Mouse (Mus musculus) lung, embryonic 14.5 days (tissue): Measurements from ENCODE around the gene Dock10. TPM values are rescaled to one million over a fixed set of nuclear protein-coding genes. Genes with fewer than 3 reads are reported as not detected.

ENCODE experiments used
- ATAC-seq: fragments of 200-750 bp; cut with Nextera tagmentation; 2 replicates; pipeline ENCODE4 v1.8.0; 2017; ENCODE audit warnings: mild to moderate bottlenecking, moderate TSS enrichment, moderate library complexity; ENCODE audit not compliant: insufficient read depth
- DNase-seq: peaks from one replicate; pipeline ENCODE4 v3.0.0-alpha.2; 2015
- H3K27ac ChIP-seq: fragments of 300-500 bp; sonication (generic); 2 replicates; pipeline ENCODE4 v1.5.1; 2014; ENCODE audit warnings: low read depth, mild to moderate bottlenecking, moderate library complexity
- H3K27me3 ChIP-seq: fragments of 300-500 bp; sonication (generic); 2 replicates; pipeline ENCODE4 v1.6.1; 2014; ENCODE audit warnings: low read length, control low read depth; ENCODE audit not compliant: insufficient read depth
- H3K36me3 ChIP-seq: fragments of 300-500 bp; sonication (generic); 2 replicates; pipeline ENCODE4 v1.6.1; 2014; ENCODE audit warnings: control low read depth; ENCODE audit not compliant: insufficient read depth
- H3K4me1 ChIP-seq: fragments of 300-500 bp; sonication (generic); 2 replicates; pipeline ENCODE4 v1.6.1; 2014; ENCODE audit warnings: antibody characterized with exemption, control low read depth; ENCODE audit not compliant: insufficient read depth
- H3K4me2 ChIP-seq: fragments of 300-500 bp; sonication (generic); 2 replicates; pipeline ENCODE4 v1.6.1; 2014; ENCODE audit warnings: mild to moderate bottlenecking
- H3K4me3 ChIP-seq: fragments of 300-500 bp; sonication (generic); 2 replicates; pipeline ENCODE4 v1.5.1; 2014; ENCODE audit warnings: low read depth, low read length
- H3K9ac ChIP-seq: fragments of 300-500 bp; sonication (generic); 2 replicates; pipeline ENCODE4 v1.6.1; 2014
- H3K9me3 ChIP-seq: fragments of 300-500 bp; sonication (generic); 2 replicates; pipeline ENCODE4 v1.6.1; 2016; ENCODE audit warnings: low read depth, low read length, control low read depth
- CTCF ChIP-seq: IDR thresholded peaks from 2 replicates; pipeline ENCODE4 v1.5.1; 2016; ENCODE audit warnings: antibody characterized with exemption, low read depth
- WGBS: fragments of 180-500 bp; shearing (Covaris S2); extraction: QIAGEN DNeasy Blood & Tissue Kit; methylation state at CpG from one replicate; pipeline ENCODE4 v1.1.7; 2014; 5-methylcytosine and 5-hydroxymethylcytosine counted together
- polyA plus RNA-seq: library from polyadenylated mRNA; unstranded; fragments of >200 nt; fragmentation: Nextera tagmentation; extraction: Ambion mirVana; gene quantifications from 2 replicates; pipeline ENCODE4 v1.2.1, GENCODE M21; 2014

Gene Dock10
- polyA plus RNA-seq, 1 experiment from 2014 or later: 4.9 TPM

GRCm38 (mm10) chr1:80727403-80727802, 30.9 kb downstream of the Dock10 start:
- Histone ChIP-seq H3K4me1 (no peaks in the 10 kb centered on the region), H3K9ac (no peak overlapping the region), H3K4me3 (no peak overlapping the region), H3K27ac (no peak overlapping the region), H3K4me2 (no peak overlapping the region), H3K36me3 (no peaks in the 10 kb centered on the region), H3K27me3 (no peaks in the 10 kb centered on the region), H3K9me3 (no peaks in the 10 kb centered on the region)
- 71% methylated on average over 4 of the region's 4 CpGs for WGBS
- no peak for TF ChIP-seq CTCF
- ATAC-seq: no peak
- DNase-seq: no peak

GRCm38 (mm10) chr1:80722647-80723046, 35.7 kb downstream of the Dock10 start:
- WGBS: 26% methylated on average over 4 of the region's 4 CpGs
- peak; percentile 61 for TF ChIP-seq CTCF

GRCm38 (mm10) chr1:80722001-80722400, 36.3 kb downstream of the Dock10 start:
- Histone ChIP-seq H3K4me3 (no peak overlapping the region), H3K27me3 (no peaks in the 10 kb centered on the region), H3K27ac (no peak overlapping the region), H3K4me1 (peaks cover 4% of the 10 kb centered on the region), H3K36me3 (no peaks in the 10 kb centered on the region), H3K9me3 (no peaks in the 10 kb centered on the region), H3K4me2 (no peak overlapping the region), H3K9ac (no peak overlapping the region)
- ATAC-seq (no peak), DNase-seq (no peak)
- WGBS: 54% methylated on average over 1 of the region's 1 CpGs
- no peak for TF ChIP-seq CTCF

More at GRCm38 (mm10) chr1:80722647-80723046, 35.7 kb downstream of the Dock10 start:
- H3K4me2 ChIP-seq: no peak overlapping the region
- H3K27ac ChIP-seq: no peak overlapping the region
- no peaks in the 10 kb centered on the region for H3K27me3 ChIP-seq
- no peak overlapping the region for H3K9ac ChIP-seq
- no peaks in the 10 kb centered on the region for H3K36me3 ChIP-seq
- no peaks in the 10 kb centered on the region for H3K9me3 ChIP-seq
- H3K4me3 ChIP-seq: no peak overlapping the region
- no peak for ATAC-seq
- peaks cover 4% of the 10 kb centered on the region for H3K4me1 ChIP-seq
- DNase-seq: peak; percentile 75

- Histone ChIP-seq H3K27me3 (no peaks in the 10 kb centered on the region), H3K9me3 (no peaks in the 10 kb centered on the region), H3K9ac (no peak overlapping the region), H3K4me3 (no peak overlapping the region), H3K27ac (no peak overlapping the region), H3K36me3 (no peaks in the 10 kb centered on the region), H3K4me1 (peaks cover 4% of the 10 kb centered on the region), H3K4me2 (no peak overlapping the region)
- ATAC-seq: no peak
- no peak for DNase-seq
- 94% methylated on average over 2 of the region's 2 CpGs for WGBS
- TF ChIP-seq CTCF: no peak
These were observed 37.1 kb downstream of the Dock10 start for GRCm38 (mm10) chr1:80721181-80721580.

GRCm38 (mm10) chr1:80720146-80720545, 38.2 kb downstream of the Dock10 start:
- DNase-seq (no peak), ATAC-seq (no peak)
- H3K4me1 ChIP-seq: peaks cover 4% of the 10 kb centered on the region
- no peak overlapping the region for H3K4me2 ChIP-seq
- no peak overlapping the region for H3K4me3 ChIP-seq
- no peak overlapping the region for H3K27ac ChIP-seq
- H3K27me3 ChIP-seq: no peaks in the 10 kb centered on the region
- no peaks in the 10 kb centered on the region for H3K9me3 ChIP-seq
- H3K36me3 ChIP-seq: no peaks in the 10 kb centered on the region
- no peak for TF ChIP-seq CTCF
- no peak overlapping the region for H3K9ac ChIP-seq

- peaks cover 4% of the 10 kb centered on the region for H3K4me1 ChIP-seq
- no peak overlapping the region for H3K9ac ChIP-seq
- H3K4me3 ChIP-seq: no peak overlapping the region
- DNase-seq (peak; percentile 20), ATAC-seq (no peak)
- no peaks in the 10 kb centered on the region for H3K9me3 ChIP-seq
- H3K4me2 ChIP-seq: no peak overlapping the region
- H3K27ac ChIP-seq: no peak overlapping the region
- WGBS: 67% methylated on average over 6 of the region's 6 CpGs
- no peak for TF ChIP-seq CTCF
- no peaks in the 10 kb centered on the region for H3K27me3 ChIP-seq
- no peaks in the 10 kb centered on the region for H3K36me3 ChIP-seq
These were observed 38.9 kb downstream of the Dock10 start for GRCm38 (mm10) chr1:80719436-80719835.

- H3K4me3 ChIP-seq: no peak overlapping the region
- no peaks in the 10 kb centered on the region for H3K9me3 ChIP-seq
- TF ChIP-seq CTCF: no peak
- no peak overlapping the region for H3K9ac ChIP-seq
- H3K36me3 ChIP-seq: no peaks in the 10 kb centered on the region
- H3K4me2 ChIP-seq: no peak overlapping the region
- DNase-seq (no peak), ATAC-seq (no peak)
- WGBS: 88% methylated on average over 1 of the region's 1 CpGs
- peaks cover 4% of the 10 kb centered on the region for H3K4me1 ChIP-seq
- no peaks in the 10 kb centered on the region for H3K27me3 ChIP-seq
- no peak overlapping the region for H3K27ac ChIP-seq
These were observed 39.7 kb downstream of the Dock10 start for GRCm38 (mm10) chr1:80718666-80719065.

- H3K4me1 ChIP-seq: peaks cover 7% of the 10 kb centered on the region
- no peaks in the 10 kb centered on the region for H3K36me3 ChIP-seq
- ATAC-seq: no peak
- H3K4me2 ChIP-seq: no peak overlapping the region
- H3K4me3 ChIP-seq: no peak overlapping the region
- no peak overlapping the region for H3K9ac ChIP-seq
- peak; percentile 37 for DNase-seq
- no peaks in the 10 kb centered on the region for H3K9me3 ChIP-seq
- no peaks in the 10 kb centered on the region for H3K27me3 ChIP-seq
- 46% methylated on average over 3 of the region's 3 CpGs for WGBS
- no peak for TF ChIP-seq CTCF
- H3K27ac ChIP-seq: no peak overlapping the region
These were observed 42.4 kb downstream of the Dock10 start for GRCm38 (mm10) chr1:80715917-80716316.
